Mouse (Mus musculus) bone marrow, adult 2 months (tissue): ENCODE results near the gene Eif3d. TPM values are rescaled to one million over a fixed set of nuclear protein-coding genes. Genes with fewer than 3 reads are reported as not detected.

Experiments
- H3K27ac ChIP-seq: fragments of 200-500 bp; 2 replicates; pipeline ENCODE4 v1.5.1; 2012; ENCODE audit warnings: low read depth, mild to moderate bottlenecking, control low read depth, inconsistent platforms, low read length; ENCODE audit not compliant: control insufficient read depth, poor library complexity, insufficient read depth
- H3K4me1 ChIP-seq: fragments of 200-500 bp; 2 replicates; pipeline ENCODE4 v1.6.1; 2011; ENCODE audit warnings: low read length; ENCODE audit not compliant: control insufficient read depth, insufficient read depth
- H3K4me3 ChIP-seq: fragments of 200-500 bp; replicated peaks from 2 replicates; pipeline ENCODE3; 2011; ENCODE audit warnings: mild to moderate bottlenecking, low read depth, low read length, control low read depth; ENCODE audit not compliant: control insufficient read depth
- CTCF ChIP-seq: fragments of 200-500 bp; IDR thresholded peaks from 2 replicates; pipeline ENCODE4 v1.5.1; 2011; ENCODE audit warnings: low read length, control low read depth; ENCODE audit not compliant: control insufficient read depth, insufficient read depth
- POLR2A ChIP-seq: fragments of 200-500 bp; IDR thresholded peaks from 2 replicates; pipeline ENCODE4 v1.6.1; 2011; ENCODE audit warnings: low read depth, mild to moderate bottlenecking, control low read depth, low read length, borderline replicate concordance; ENCODE audit not compliant: control insufficient read depth
- WGBS: fragments of 180-500 bp; shearing (Covaris S2); methylation state at CpG from one replicate; pipeline ENCODE4 v1.1.7; 2018; 5-methylcytosine and 5-hydroxymethylcytosine counted together
- polyA plus RNA-seq: library from polyadenylated mRNA; stranded (reverse); fragments of >200 nt; gene quantifications from 2 replicates; pipeline ENCODE4 v1.2.4, GENCODE M21; 2011; ENCODE audit warnings: low replicate concordance; ENCODE audit not compliant: missing spikeins, insufficient read depth, insufficient read length

The Eif3d gene
- polyA plus RNA-seq, 1 experiment = 79.3 TPM

- Histone ChIP-seq H3K27ac (no peak overlapping the region), H3K4me1 (peaks cover 1% of the 10 kb centered on the region; the same call in 1 of the 2 replicates), H3K4me3 (no peak overlapping the region)
- 70% methylated on average over 10 of the region's 10 CpGs for WGBS
- TF ChIP-seq CTCF = no peak
These were observed 8.8 kb upstream of the Eif3d start for GRCm38 (mm10) chr15:77979427-77979865.

- TF ChIP-seq CTCF (no peak), POLR2A (no peak)
- H3K27ac ChIP-seq = no peak overlapping the region
- no peak overlapping the region for H3K4me3 ChIP-seq
- H3K4me1 ChIP-seq = peaks cover 1% of the 10 kb centered on the region; the same call in 1 of the 2 replicates
- whole genome bisulfite sequencing = 56% methylated on average over 3 of the region's 3 CpGs
These were observed 7.0 kb upstream of the Eif3d start for GRCm38 (mm10) chr15:77977663-77978062.

GRCm38 (mm10) chr15:77974165-77974841 is 3.7 kb upstream of the Eif3d start:
- WGBS = 46% methylated on average over 6 of the region's 6 CpGs
- H3K4me1 ChIP-seq = peaks cover 1% of the 10 kb centered on the region; the same call in 1 of the 2 replicates
- TF ChIP-seq CTCF (no peak), POLR2A (no peak)
- H3K4me3 ChIP-seq = no peak overlapping the region
- no peak overlapping the region; the same call in 1 of the 2 replicates for H3K27ac ChIP-seq

GRCm38 (mm10) chr15:77969940-77970469 is 608 bp downstream of the Eif3d start:
- Histone ChIP-seq H3K27ac (peak overlapping the region; percentile 100), H3K4me1 (no peaks in the 10 kb centered on the region; the same call in 1 of the 2 replicates), H3K4me3 (peak overlapping the region; percentile 95)
- TF ChIP-seq CTCF (no peak), POLR2A (no peak)
- under 1% methylated on average over 15 of the region's 15 CpGs for WGBS

GRCm38 (mm10) chr15:77965117-77965528 is 5.5 kb downstream of the Eif3d start:
- TF ChIP-seq CTCF = no peak
- TF ChIP-seq POLR2A = no peak
- Histone ChIP-seq H3K4me1 (no peaks in the 10 kb centered on the region; the same call in 1 of the 2 replicates), H3K27ac (0 out of 2 replicates have a peak overlapping the region, but pooled peaks have one; percentile 11), H3K4me3 (no peak overlapping the region)
- 48% methylated on average over 9 of the region's 9 CpGs for WGBS

- 94% methylated on average over 5 of the region's 5 CpGs for WGBS
- TF ChIP-seq POLR2A (no peak), CTCF (no peak)
- Histone ChIP-seq H3K4me1 (no peaks in the 10 kb centered on the region), H3K4me3 (no peak overlapping the region), H3K27ac (no peak overlapping the region)
These were observed 8.2 kb downstream of the Eif3d start for GRCm38 (mm10) chr15:77962447-77962846.

- WGBS = 75% methylated on average over 6 of the region's 6 CpGs
- TF ChIP-seq POLR2A (no peak), CTCF (no peak)
- peaks cover under 1% of the 10 kb centered on the region; the same call in 1 of the 2 replicates for H3K4me1 ChIP-seq
These were observed 9.9 kb downstream of the Eif3d start for GRCm38 (mm10) chr15:77960693-77961092.

GRCm38 (mm10) chr15:77958071-77958470 is 12.5 kb downstream of the Eif3d start:
- no peak overlapping the region for H3K27ac ChIP-seq
- TF ChIP-seq CTCF (no peak), POLR2A (no peak)
- H3K4me3 ChIP-seq = no peak overlapping the region
- peaks cover 3% of the 10 kb centered on the region; the same call in 1 of the 2 replicates for H3K4me1 ChIP-seq
- 72% methylated on average over 3 of the region's 3 CpGs for WGBS

More at GRCm38 (mm10) chr15:77960693-77961092, 9.9 kb downstream of the Eif3d start:
- H3K4me3 ChIP-seq = no peak overlapping the region
- H3K27ac ChIP-seq = no peak overlapping the region
